Mouse (Mus musculus) adrenal gland, adult 8-10 months (tissue): ENCODE data around the gene BC029722. TPM values are rescaled to one million over a fixed set of nuclear protein-coding genes. Genes with fewer than 3 reads are reported as not detected.

Experiments used
- DNase-seq: peaks from one replicate; pipeline ENCODE4 v3.0.0; 2022
- total RNA-seq, 4 experiments: library from RNA; stranded (reverse); gene quantifications; 2 replicates each; pipeline ENCODE4 v1.2.4; 2022

Gene BC029722
- total RNA-seq, 4 experiments from 2014 or later = 285 to 331 (median 289) TPM

- DNase-seq = no peak
These were observed 41.2 kb downstream of the BC029722 start for GRCm38 (mm10) chr2:155778004-155778403.

- DNase-seq = no peak
These were observed 41.6 kb downstream of the BC029722 start for GRCm38 (mm10) chr2:155777688-155777985.

- no peak for DNase-seq
These were observed 42.2 kb downstream of the BC029722 start for GRCm38 (mm10) chr2:155776824-155777687.

GRCm38 (mm10) chr2:155775685-155776263, 43.5 kb downstream of the BC029722 start:
- no peak for DNase-seq

- no peak for DNase-seq
These were observed 44.1 kb downstream of the BC029722 start, which contains the start of gene Mmp24 for GRCm38 (mm10) chr2:155774927-155775684. Gene Mmp24, plus strand, starts transcription at chr2:155775342.

- DNase-seq = no peak
These were observed 44.8 kb downstream of the BC029722 start for GRCm38 (mm10) chr2:155774261-155774926.

- no peak for DNase-seq
These were observed 45.6 kb downstream of the BC029722 start for GRCm38 (mm10) chr2:155773664-155774063.

Other genes starting within 250 kb of the BC029722 start
- 10 to 100 TPM; 57.8 to 78.0 (median 72.3) TPM for gene Gss, start 226.6 kb downstream of the BC029722 start, total RNA-seq
- gene Myh7b, start 208.2 kb downstream of the BC029722 start, total RNA-seq = under 1 TPM; 0.15 to 0.46 (median 0.22) TPM
- 100 to 1,000 TPM; 137 to 164 (median 150) TPM for gene Trpc4ap, start 127.0 kb downstream of the BC029722 start, total RNA-seq
- gene Edem2, start 90.0 kb downstream of the BC029722 start, total RNA-seq = 10 to 100 TPM; 41.1 to 65.1 (median 54.5) TPM
- not detected for gene Gm17581, start 83.6 kb downstream of the BC029722 start, total RNA-seq
- gene Procr, start 68.3 kb downstream of the BC029722 start, total RNA-seq = 10 to 100 TPM; 26.6 to 47.2 (median 39.0) TPM
- 1 to 10 TPM; 1.2 to 4.5 (median 2.6) TPM for gene Mmp24, start 44.1 kb downstream of the BC029722 start, total RNA-seq
- gene Eif6, start 7.5 kb upstream of the BC029722 start, total RNA-seq = 100 to 1,000 TPM; 139 to 179 (median 160) TPM
- under 1 TPM in 3 of 4 experiments, not detected in 1; 0.06 to 0.15 (median 0.10) TPM for gene Fam83c, start 15.4 kb upstream of the BC029722 start, total RNA-seq
- 100 to 1,000 TPM; 123 to 147 (median 135) TPM for gene Uqcc1, start 110.9 kb upstream of the BC029722 start, total RNA-seq
- gene Gm15557, start 121.3 kb upstream of the BC029722 start, total RNA-seq = not detected
- under 1 TPM; 0.18 to 0.77 (median 0.48) TPM for gene Gdf5, start 125.9 kb upstream of the BC029722 start, total RNA-seq
- gene Cep250, start 137.0 kb upstream of the BC029722 start, total RNA-seq = 10 to 100 TPM; 12.6 to 27.5 (median 19.7) TPM
- 1 to 10 TPM; 1.3 to 6.1 (median 3.5) TPM for gene 6430550D23Rik, start 188.6 kb upstream of the BC029722 start, total RNA-seq
- 100 to 1,000 TPM; 207 to 250 (median 232) TPM for gene Ergic3, start 188.6 kb upstream of the BC029722 start, total RNA-seq
- not detected for gene Fer1l4, start 233.5 kb upstream of the BC029722 start, total RNA-seq
- gene Spag4, start 245.7 kb upstream of the BC029722 start, total RNA-seq = 1 to 10 TPM; 2.2 to 7.1 (median 4.4) TPM